Comparison of ENCODE assay signal across 32 mouse cellular contexts in genomic region chr1:190483366-190483765, GRCm38 (mm10).
DNase-seq lines count a peak whose midpoint lies in the region; ATAC-seq and TF ChIP-seq lines count a peak whose summit lies in the region.
"Had no signal": no experiment of that assay in that cellular context is flagged by ENCODE, and none has a peak within 500 bp of the region (broad histone marks: within the 10 kb centered on the region; RNA-seq: fewer than 3 reads in every experiment).

No protein-coding gene starts in this region.

- 91% methylated on average over 13 of the region's 13 CpGs for WGBS in neural tube, embryonic 15.5 days
- WGBS in forebrain, embryonic 16.5 days: 92% methylated on average over 13 of the region's 13 CpGs

- no peaks in the 10 kb centered on the region for H3K36me3 ChIP-seq in testis, adult 2 months (ENCODE audit: control insufficient read depth, insufficient read depth, low read length)
- H3K36me3 ChIP-seq in neural tube, embryonic 15.5 days: no peaks in the 10 kb centered on the region
- H3K36me3 ChIP-seq in forebrain, embryonic 16.5 days (ENCODE audit: control insufficient read depth, insufficient read depth): no peaks in the 10 kb centered on the region
- H3K36me3 ChIP-seq: embryonic facial prominence, embryonic 10.5 days; embryonic facial prominence, embryonic 13.5 days; forebrain, embryonic 12.5 days; forebrain, embryonic 15.5 days; G1E; heart, embryonic 10.5 days; heart, embryonic 13.5 days had no signal

- DNase-seq in cerebellum, adult 18-20 months: no peak
- no peak for DNase-seq in testis, postnatal 10 days (ENCODE audit: low spot score)
- peak; percentile 66 for DNase-seq in R1 (ENCODE audit: low read depth, low spot score)
- peak; percentile 9 for DNase-seq in testis, postnatal 14 days (ENCODE audit: low spot score)
- DNase-seq: adrenal gland, adult 2 months; adrenal gland, postnatal 14 days; cerebellum, adult 11-12 months; cerebellum, adult 9-10 months; cerebellum, postnatal 14 days; embryo, embryonic 11 days; gastrocnemius, postnatal 10 days; gastrocnemius, postnatal 36 days; heart, adult 2 months; heart, postnatal 14 days; heart, postnatal 4 days had no signal

- TF ChIP-seq CTCF in testis, adult 2 months (IDR thresholded peaks at IDR 0.05; ENCODE audit: control insufficient read depth, insufficient read depth, insufficient replicate concordance, low read depth, low read length): no peak

- no peak overlapping the region for H3K4me2 ChIP-seq in neural tube, embryonic 15.5 days
- no peak overlapping the region for H3K4me2 ChIP-seq in forebrain, embryonic 16.5 days (ENCODE audit: low read length)
- H3K4me2 ChIP-seq: embryonic facial prominence, embryonic 13.5 days; forebrain, embryonic 12.5 days; forebrain, embryonic 15.5 days; heart, embryonic 13.5 days; hindbrain, embryonic 14.5 days had no signal

- H3K27me3 ChIP-seq in testis, adult 2 months (ENCODE audit: control insufficient read depth, insufficient read depth, low read length): no peaks in the 10 kb centered on the region
- no peaks in the 10 kb centered on the region for H3K27me3 ChIP-seq in neural tube, embryonic 15.5 days (replicated peaks)
- H3K27me3 ChIP-seq in forebrain, embryonic 16.5 days (replicated peaks; ENCODE audit: control insufficient read depth, insufficient read depth, low read length): no peaks in the 10 kb centered on the region
- H3K27me3 ChIP-seq: embryonic facial prominence, embryonic 13.5 days; forebrain, embryonic 12.5 days; forebrain, embryonic 15.5 days; heart, embryonic 13.5 days had no signal

- TF ChIP-seq POLR2A in testis, adult 2 months (IDR thresholded peaks at IDR 0.05; ENCODE audit: control insufficient read depth, low read depth, low read length): no peak

- H3K9me3 ChIP-seq in neural tube, embryonic 15.5 days (replicated peaks): 0 out of 2 replicates have a peak, but pooled peaks cover 6% of the 10 kb centered on the region
- peaks cover 6% of the 10 kb centered on the region for H3K9me3 ChIP-seq in forebrain, embryonic 16.5 days (ENCODE audit: control insufficient read depth, low read length)
- H3K9me3 ChIP-seq: embryonic facial prominence, embryonic 13.5 days; forebrain, embryonic 15.5 days had no signal

- H3K9ac ChIP-seq in neural tube, embryonic 15.5 days (replicated peaks): no peak overlapping the region
- no peak overlapping the region for H3K9ac ChIP-seq in forebrain, embryonic 16.5 days (replicated peaks; ENCODE audit: low read depth, low read length)
- H3K9ac ChIP-seq: embryonic facial prominence, embryonic 13.5 days; forebrain, embryonic 12.5 days; forebrain, embryonic 15.5 days; heart, embryonic 13.5 days; hindbrain, embryonic 14.5 days had no signal

- H3K27ac ChIP-seq in testis, adult 2 months (ENCODE audit: control insufficient read depth, insufficient read depth, low read depth, low read length): no peak overlapping the region
- H3K27ac ChIP-seq in neural tube, embryonic 15.5 days (replicated peaks): no peak overlapping the region
- H3K27ac ChIP-seq in forebrain, embryonic 16.5 days (ENCODE audit: low read length): no peak overlapping the region
- H3K27ac ChIP-seq: embryonic facial prominence, embryonic 10.5 days; embryonic facial prominence, embryonic 13.5 days; forebrain, embryonic 12.5 days; forebrain, embryonic 15.5 days; heart, adult 2 months; heart, embryonic 10.5 days; heart, embryonic 13.5 days; hindbrain, embryonic 14.5 days; hindbrain, postnatal 0 days had no signal

- peaks cover 2% of the 10 kb centered on the region for H3K4me1 ChIP-seq in testis, adult 2 months (ENCODE audit: control insufficient read depth, insufficient read depth, low read length)
- H3K4me1 ChIP-seq in neural tube, embryonic 15.5 days: no peaks in the 10 kb centered on the region
- no peaks in the 10 kb centered on the region for H3K4me1 ChIP-seq in forebrain, embryonic 16.5 days (replicated peaks; ENCODE audit: control insufficient read depth, insufficient read depth, low read length)
- H3K4me1 ChIP-seq: embryonic facial prominence, embryonic 13.5 days; forebrain, embryonic 12.5 days; forebrain, embryonic 15.5 days had no signal

- ATAC-seq in cerebellum, adult (ENCODE audit: insufficient number of reproducible peaks, low FRiP score, low TSS enrichment): peak; percentile 11; the same call in 1 of the 2 replicates
- ATAC-seq in neural tube, embryonic 15.5 days (ENCODE audit: low FRiP score): no peak
- ATAC-seq in forebrain, embryonic 16.5 days: no peak
- ATAC-seq: forebrain, embryonic 15.5 days; hindbrain, postnatal 0 days; inflammation-experienced regulatory T-cells, adult 6 months; intestine, embryonic 16.5 days; Patski had no signal

- H3K4me3 ChIP-seq in testis, adult 2 months (ENCODE audit: control insufficient read depth, low read depth, low read length): peak overlapping the region; percentile 22; the same call in 1 of the 2 replicates
- H3K4me3 ChIP-seq in neural tube, embryonic 15.5 days (replicated peaks): no peak overlapping the region
- no peak overlapping the region for H3K4me3 ChIP-seq in forebrain, embryonic 16.5 days (replicated peaks; ENCODE audit: low read length)
- H3K4me3 ChIP-seq: embryonic facial prominence, embryonic 10.5 days; embryonic facial prominence, embryonic 13.5 days; erythroblast, embryonic 14.5 days; forebrain, embryonic 12.5 days; forebrain, embryonic 15.5 days; heart, adult 2 months; heart, embryonic 10.5 days; heart, embryonic 13.5 days had no signal

Comparison
In these comparisons a context has a peak if more than half of its experiments do, and no peak if none do; other contexts are left out.
1. DNase-seq: peak in R1 (single experiment) and testis, postnatal 14 days (single experiment); none in cerebellum, adult 18-20 months (0 of 2) and testis, postnatal 10 days (single experiment).